Mouse (Mus musculus) forebrain, postnatal 0 days (tissue): ENCODE measurements around the gene Ppara. TPM values are rescaled to one million over a fixed set of nuclear protein-coding genes. Genes with fewer than 3 reads are reported as not detected.

Experiments used
- ATAC-seq: fragments of 200-750 bp; cut with Nextera tagmentation; 2 replicates; pipeline ENCODE4 v1.8.0; 2017; ENCODE audit warnings: mild to moderate bottlenecking, moderate library complexity
- DNase-seq: peaks from one replicate; pipeline ENCODE4 v3.0.0-alpha.2; 2015
- H3K27ac ChIP-seq: fragments of 300-500 bp; sonication (generic); 2 replicates; pipeline ENCODE4 v1.5.1; 2014; ENCODE audit warnings: low read depth, mild to moderate bottlenecking, antibody characterized with exemption, low read length, moderate library complexity, mixed read lengths
- H3K27me3 ChIP-seq: fragments of 300-500 bp; sonication (generic); 2 replicates; pipeline ENCODE4 v1.6.1; 2014; ENCODE audit warnings: mild to moderate bottlenecking, low read length, mixed read lengths; ENCODE audit not compliant: insufficient read depth
- H3K36me3 ChIP-seq: fragments of 300-500 bp; sonication (generic); 2 replicates; pipeline ENCODE4 v1.6.1; 2014; ENCODE audit warnings: mild to moderate bottlenecking, moderate library complexity; ENCODE audit not compliant: insufficient read depth
- H3K4me1 ChIP-seq: fragments of 300-500 bp; sonication (generic); 2 replicates; pipeline ENCODE4 v1.6.1; 2014; ENCODE audit warnings: antibody characterized with exemption; ENCODE audit not compliant: insufficient read depth
- H3K4me2 ChIP-seq: fragments of 300-500 bp; sonication (generic); 2 replicates; pipeline ENCODE4 v1.6.1; 2014; ENCODE audit warnings: low read depth, mild to moderate bottlenecking, moderate library complexity
- H3K4me3 ChIP-seq: fragments of 300-500 bp; sonication (generic); 2 replicates; pipeline ENCODE4 v1.5.1; 2014; ENCODE audit warnings: low read depth, low read length, mixed read lengths
- H3K9ac ChIP-seq: fragments of 300-500 bp; sonication (generic); 2 replicates; pipeline ENCODE4 v1.6.1; 2014; ENCODE audit warnings: mild to moderate bottlenecking
- H3K9me3 ChIP-seq: fragments of 300-500 bp; sonication (generic); 2 replicates; pipeline ENCODE4 v1.6.1; 2016; ENCODE audit warnings: low read length
- CTCF ChIP-seq: sonication (generic); IDR thresholded peaks from 2 replicates; pipeline ENCODE4 v1.5.1; 2016; ENCODE audit warnings: antibody characterized with exemption, control low read depth, low read depth
- WGBS: fragments of 180-500 bp; shearing (Covaris S2); extraction: QIAGEN DNeasy Blood & Tissue Kit; methylation state at CpG from one replicate; pipeline ENCODE4 v1.1.7; 2014; 5-methylcytosine and 5-hydroxymethylcytosine counted together
- polyA plus RNA-seq: library from polyadenylated mRNA; unstranded; fragments of >200 nt; fragmentation: Nextera tagmentation; extraction: Ambion mirVana; gene quantifications from 2 replicates; pipeline ENCODE4 v1.2.1, GENCODE M21; 2015
- total RNA-seq: library from RNA; depleted of rRNA; stranded (reverse); fragments of >200 nt; gene quantifications from 2 replicates; pipeline ENCODE4 v1.2.3, GENCODE M21; 2014

The Ppara gene
- total and polyA plus RNA-seq, 2 experiments from 2014 or later, result 1.7 to 2.0 TPM

GRCm38 (mm10) chr15:85746178-85746577, 11.4 kb downstream of the Ppara start:
- no peak for ATAC-seq
- WGBS, result 68% methylated on average over 8 of the region's 8 CpGs

DNA sequence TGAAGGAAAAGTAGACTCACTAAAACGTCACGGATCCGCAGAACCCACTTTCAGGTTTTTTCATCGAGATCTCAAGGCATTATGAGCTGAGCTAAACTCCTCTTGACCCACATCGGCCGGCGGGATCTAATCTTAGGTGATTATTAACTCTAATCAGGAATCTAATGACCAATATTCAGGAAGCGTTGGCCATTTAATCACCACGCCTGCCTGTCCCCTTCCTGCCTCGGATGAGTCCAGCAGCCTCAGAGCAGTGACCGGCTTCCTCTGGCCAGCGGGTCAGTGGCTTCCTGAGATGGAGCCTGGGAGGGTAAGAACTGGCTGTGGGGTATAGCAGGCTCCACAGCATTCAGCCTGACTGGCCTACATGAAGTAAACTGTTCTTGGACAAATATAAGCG, 11.9 kb downstream of the Ppara start:
- Histone ChIP-seq H3K36me3 (no peaks in the 10 kb centered on the region), H3K9ac (no peak overlapping the region), H3K4me1 (no peaks in the 10 kb centered on the region), H3K4me2 (no peak overlapping the region), H3K9me3 (no peaks in the 10 kb centered on the region), H3K27me3 (no peaks in the 10 kb centered on the region), H3K27ac (no peak overlapping the region), H3K4me3 (no peak overlapping the region)
- no peak for ATAC-seq
- no peak for DNase-seq
- 87% methylated on average over 13 of the region's 13 CpGs for WGBS
- no peak for TF ChIP-seq CTCF

More at GRCm38 (mm10) chr15:85746178-85746577, 11.4 kb downstream of the Ppara start:
- H3K36me3 ChIP-seq, result no peaks in the 10 kb centered on the region
- H3K27ac ChIP-seq, result no peak overlapping the region
- H3K4me1 ChIP-seq, result no peaks in the 10 kb centered on the region
- no peak overlapping the region for H3K4me3 ChIP-seq
- H3K4me2 ChIP-seq, result no peak overlapping the region
- TF ChIP-seq CTCF, result no peak
- no peak for DNase-seq
- no peak overlapping the region for H3K9ac ChIP-seq
- no peaks in the 10 kb centered on the region for H3K27me3 ChIP-seq
- no peaks in the 10 kb centered on the region for H3K9me3 ChIP-seq

DNA sequence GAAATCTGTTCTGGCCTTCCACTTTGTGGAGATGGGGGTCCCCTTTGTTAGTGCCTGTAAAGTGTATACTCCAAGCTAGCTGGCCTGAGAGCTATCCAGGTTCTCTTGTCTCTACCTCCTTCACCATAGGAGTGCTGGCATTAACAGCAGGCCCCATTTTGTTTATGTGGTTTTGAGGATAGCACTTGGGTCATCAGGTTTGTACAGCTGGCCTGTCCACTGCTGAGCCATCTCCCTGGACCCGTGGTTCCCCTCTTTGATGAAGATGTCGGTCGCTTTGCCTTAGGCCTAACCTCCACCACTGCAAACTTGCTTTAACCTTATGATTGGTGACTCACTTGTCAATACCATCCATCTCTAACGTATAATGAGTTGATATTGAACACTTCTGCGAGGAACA, 13.2 kb downstream of the Ppara start:
- no peak overlapping the region for H3K4me2 ChIP-seq
- no peak overlapping the region for H3K4me3 ChIP-seq
- no peaks in the 10 kb centered on the region for H3K9me3 ChIP-seq
- H3K36me3 ChIP-seq, result no peaks in the 10 kb centered on the region
- H3K9ac ChIP-seq, result no peak overlapping the region
- no peak for TF ChIP-seq CTCF
- no peak for ATAC-seq
- H3K27me3 ChIP-seq, result no peaks in the 10 kb centered on the region
- H3K4me1 ChIP-seq, result no peaks in the 10 kb centered on the region
- WGBS, result 87% methylated on average over 5 of the region's 5 CpGs
- DNase-seq, result no peak
- H3K27ac ChIP-seq, result no peak overlapping the region

- no peak for TF ChIP-seq CTCF
- Histone ChIP-seq H3K36me3 (no peaks in the 10 kb centered on the region), H3K27ac (no peak overlapping the region), H3K4me2 (no peak overlapping the region), H3K4me3 (no peak overlapping the region), H3K9me3 (no peaks in the 10 kb centered on the region), H3K4me1 (no peaks in the 10 kb centered on the region), H3K27me3 (no peaks in the 10 kb centered on the region), H3K9ac (no peak overlapping the region)
- 80% methylated on average over 3 of the region's 3 CpGs for WGBS
- DNase-seq, result no peak
- no peak for ATAC-seq
These were observed 13.7 kb downstream of the Ppara start for GRCm38 (mm10) chr15:85748466-85748865.

DNA sequence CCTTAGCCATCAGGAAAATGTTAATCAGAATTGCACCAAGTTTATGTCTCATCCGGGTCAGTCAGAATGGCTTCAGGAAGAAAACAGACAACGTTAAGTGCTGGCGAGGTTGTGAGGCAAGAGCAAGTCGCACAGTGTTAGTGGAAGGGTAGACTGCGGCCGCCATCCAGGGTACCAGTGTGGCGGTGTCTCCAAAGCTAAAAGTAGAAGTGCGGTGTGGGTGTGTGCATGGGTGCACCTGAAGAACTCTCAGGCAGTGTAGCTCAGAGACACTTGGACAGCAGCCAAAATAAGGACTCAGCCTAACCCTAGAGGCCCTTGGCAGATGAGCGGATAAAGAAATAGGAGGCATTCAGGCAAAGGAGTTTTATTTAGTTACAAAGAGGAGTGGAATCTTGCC, 14.4 kb downstream of the Ppara start:
- Histone ChIP-seq H3K27ac (no peak overlapping the region), H3K27me3 (no peaks in the 10 kb centered on the region), H3K4me2 (no peak overlapping the region), H3K4me3 (no peak overlapping the region), H3K36me3 (no peaks in the 10 kb centered on the region), H3K4me1 (no peaks in the 10 kb centered on the region), H3K9ac (no peak overlapping the region), H3K9me3 (no peaks in the 10 kb centered on the region)
- WGBS, result 95% methylated on average over 9 of the region's 9 CpGs
- no peak for TF ChIP-seq CTCF
- DNase-seq (no peak), ATAC-seq (no peak)

GRCm38 (mm10) chr15:85750115-85750514, 15.3 kb downstream of the Ppara start:
- Histone ChIP-seq H3K4me2 (no peak overlapping the region), H3K27ac (no peak overlapping the region), H3K27me3 (no peaks in the 10 kb centered on the region), H3K36me3 (no peaks in the 10 kb centered on the region), H3K9me3 (no peaks in the 10 kb centered on the region), H3K4me3 (no peak overlapping the region), H3K9ac (no peak overlapping the region), H3K4me1 (no peaks in the 10 kb centered on the region)
- 87% methylated on average over 5 of the region's 5 CpGs for WGBS
- ATAC-seq (no peak), DNase-seq (no peak)
- no peak for TF ChIP-seq CTCF

- Histone ChIP-seq H3K9ac (no peak overlapping the region), H3K9me3 (no peaks in the 10 kb centered on the region), H3K4me3 (no peak overlapping the region), H3K27me3 (no peaks in the 10 kb centered on the region), H3K4me2 (no peak overlapping the region), H3K27ac (no peak overlapping the region), H3K36me3 (no peaks in the 10 kb centered on the region), H3K4me1 (no peaks in the 10 kb centered on the region)
- no peak for ATAC-seq
- 72% methylated on average over 2 of the region's 2 CpGs for WGBS
- TF ChIP-seq CTCF, result no peak
- no peak for DNase-seq
These were observed 17.9 kb downstream of the Ppara start for GRCm38 (mm10) chr15:85752655-85753054.

- DNase-seq (no peak), ATAC-seq (no peak)
- H3K4me3 ChIP-seq, result no peak overlapping the region
- no peak for TF ChIP-seq CTCF
- no peaks in the 10 kb centered on the region for H3K4me1 ChIP-seq
- no peak overlapping the region for H3K9ac ChIP-seq
- H3K9me3 ChIP-seq, result no peaks in the 10 kb centered on the region
- H3K4me2 ChIP-seq, result no peak overlapping the region
- no peaks in the 10 kb centered on the region for H3K36me3 ChIP-seq
- H3K27me3 ChIP-seq, result no peaks in the 10 kb centered on the region
- 86% methylated on average over 1 of the region's 1 CpGs for WGBS
- no peak overlapping the region for H3K27ac ChIP-seq
These were observed 19.4 kb downstream of the Ppara start for GRCm38 (mm10) chr15:85754033-85754650.
